Mouse (Mus musculus): Measurements from ENCODE around the gene Myo1d.

DNA sequence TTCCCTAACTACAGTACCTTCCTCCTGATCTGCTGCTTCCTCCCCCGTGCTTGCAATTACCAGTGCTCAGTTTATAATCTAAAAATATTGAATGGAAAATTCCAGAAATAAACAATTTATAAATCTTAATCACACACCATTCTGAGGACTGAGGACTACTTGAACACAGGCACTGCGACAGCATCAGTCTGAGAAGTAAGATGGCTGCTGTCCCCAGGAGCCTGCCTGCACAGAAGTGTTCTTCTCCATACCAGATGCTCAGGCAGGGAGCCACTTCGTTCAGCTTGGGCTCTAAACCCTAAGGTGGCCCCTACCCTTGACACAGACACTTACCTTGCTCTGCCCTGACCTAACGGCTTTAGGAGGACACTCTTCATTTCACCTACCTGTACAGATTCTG, 17.8 kb downstream of the Myo1d start:
- TF ChIP-seq USF1 (IDR thresholded peaks at IDR 0.05; ENCODE audit: low read depth) (no peak), CTCF (IDR thresholded peaks at IDR 0.05; ENCODE audit: control insufficient read depth, insufficient read depth, insufficient read length) (no peak), FOSL1 (IDR thresholded peaks at IDR 0.05; ENCODE audit: insufficient read depth, low read length, poor library complexity, severe bottlenecking) (no peak)

All from C2C12 (cell line).